Mouse (Mus musculus) liver, embryonic 11.5 days (tissue): ENCODE data around the gene Tmem63a. TPM values are rescaled to one million over a fixed set of nuclear protein-coding genes. Genes with fewer than 3 reads are reported as not detected.
"Not testable (repeated sequence)": the region's sequence is repeated elsewhere in the genome, so short reads cannot be mapped to it uniquely, and the experiment has no call there.

Source experiments
- ATAC-seq: fragments of 200-750 bp; cut with Nextera tagmentation; replicated peaks from 2 replicates; pipeline ENCODE4 v1.8.0; 2017; ENCODE audit warnings: moderate number of reproducible peaks, mild to moderate bottlenecking, moderate TSS enrichment, moderate library complexity; ENCODE audit not compliant: low FRiP score
- DNase-seq: peaks from one replicate; pipeline ENCODE4 v3.0.0-alpha.2; 2017; ENCODE audit warnings: low spot score
- H3K27ac ChIP-seq: fragments of 300-500 bp; sonication (generic); 2 replicates; pipeline ENCODE4 v1.5.1; 2014; ENCODE audit warnings: mild to moderate bottlenecking, low read depth, low read length, control low read depth
- H3K27me3 ChIP-seq: fragments of 300-500 bp; sonication (generic); replicated peaks from 2 replicates; pipeline ENCODE4 v1.6.1; 2014; ENCODE audit warnings: low read length, mixed read lengths; ENCODE audit not compliant: control insufficient read depth, insufficient read depth
- H3K36me3 ChIP-seq: fragments of 300-500 bp; sonication (generic); 2 replicates; pipeline ENCODE4 v1.6.1; 2014; ENCODE audit warnings: mild to moderate bottlenecking, low read length, moderate library complexity, mixed read lengths; ENCODE audit not compliant: control insufficient read depth, insufficient read depth
- H3K4me1 ChIP-seq: fragments of 300-500 bp; sonication (generic); replicated peaks from 2 replicates; pipeline ENCODE4 v1.6.1; 2014; ENCODE audit warnings: low read length, mixed read lengths; ENCODE audit not compliant: control insufficient read depth, insufficient read depth
- H3K4me2 ChIP-seq: fragments of 300-500 bp; sonication (generic); 2 replicates; pipeline ENCODE4 v1.6.1; 2014; ENCODE audit warnings: mild to moderate bottlenecking, control low read depth, moderate library complexity
- H3K4me3 ChIP-seq: fragments of 300-500 bp; sonication (generic); 2 replicates; pipeline ENCODE4 v1.5.1; 2014; ENCODE audit warnings: low read depth, low read length, control low read depth
- H3K9ac ChIP-seq: fragments of 300-500 bp; sonication (generic); 2 replicates; pipeline ENCODE4 v1.6.1; 2014; ENCODE audit warnings: low read depth, low read length, control low read depth
- H3K9me3 ChIP-seq: fragments of 300-500 bp; sonication (generic); 2 replicates; pipeline ENCODE4 v1.6.1; 2016; ENCODE audit warnings: low read length, inconsistent platforms, mixed read lengths; ENCODE audit not compliant: control insufficient read depth
- WGBS: fragments of 180-500 bp; shearing (Covaris S2); extraction: QIAGEN DNeasy Blood & Tissue Kit; methylation state at CpG from one replicate; pipeline ENCODE4 v1.1.7; 2014; 5-methylcytosine and 5-hydroxymethylcytosine counted together
- polyA plus RNA-seq: library from polyadenylated mRNA; unstranded; fragments of >200 nt; fragmentation: Nextera tagmentation; extraction: Ambion mirVana; gene quantifications from 2 replicates; pipeline ENCODE4 v1.2.1, GENCODE M21; 2014

The Tmem63a gene
- 7.8 and 8.3 TPM in 2 replicates for polyA plus RNA-seq

GRCm38 (mm10) chr1:180942166-180943031 is at the start of gene Tmem63a:
Gene Tmem63a, plus strand, starts transcription at chr1:180942344.
- Histone ChIP-seq H3K4me2 (peak within 1 kb of the TSS; percentile 99), H3K27me3 (peaks cover 2% of the 10 kb centered on the region; the same call in 1 of the 2 replicates), H3K9ac (peak within 1 kb of the TSS; percentile 89), H3K36me3 (no peaks in the 10 kb centered on the region), H3K9me3 (no peaks in the 10 kb centered on the region), H3K4me3 (peak within 1 kb of the TSS; percentile 90), H3K27ac (peak within 1 kb of the TSS; percentile 77), H3K4me1 (peaks cover 40% of the 10 kb centered on the region)
- WGBS: under 1% methylated on average over 73 of the region's 73 CpGs
- peak; percentile 55 for ATAC-seq
- DNase-seq: peak; percentile 80

DNA sequence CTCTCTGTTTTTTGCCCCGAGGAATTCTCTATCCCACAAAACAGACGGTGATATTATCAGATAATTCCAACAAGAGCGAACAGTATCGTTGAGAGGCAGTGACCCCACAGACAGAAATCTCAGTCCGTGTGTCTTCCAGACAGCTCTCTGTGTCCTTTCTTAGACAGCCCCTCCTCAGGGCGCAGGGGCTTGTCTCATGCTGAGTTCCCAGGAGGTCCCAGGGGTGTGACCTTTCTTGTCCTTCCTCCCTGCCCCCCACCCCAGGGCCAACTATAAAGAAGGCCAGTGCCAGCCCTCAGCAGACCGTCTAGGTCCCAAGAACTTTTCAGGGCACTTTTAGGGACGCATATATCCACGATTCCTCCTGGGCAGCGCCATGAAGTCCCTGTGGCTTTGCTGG is 49.3 kb upstream of the Tmem63a start, which contains the start of gene Lefty2:
Gene Lefty2 (plus strand): TSS at position 301 of the 400 bp plus-strand sequence.
- 47% methylated on average over 10 of the region's 10 CpGs for whole genome bisulfite sequencing
- Histone ChIP-seq H3K4me1 (0 out of 2 replicates have a peak, but pooled peaks cover 5% of the 10 kb centered on the region), H3K36me3 (no peaks in the 10 kb centered on the region), H3K27me3 (peaks cover 48% of the 10 kb centered on the region), H3K9me3 (no peaks in the 10 kb centered on the region), H3K9ac (no peak within 1 kb of the TSS), H3K4me2 (no peak within 1 kb of the TSS), H3K4me3 (no peak within 1 kb of the TSS), H3K27ac (no peak within 1 kb of the TSS)
- no peak for ATAC-seq
- DNase-seq: no peak

DNA sequence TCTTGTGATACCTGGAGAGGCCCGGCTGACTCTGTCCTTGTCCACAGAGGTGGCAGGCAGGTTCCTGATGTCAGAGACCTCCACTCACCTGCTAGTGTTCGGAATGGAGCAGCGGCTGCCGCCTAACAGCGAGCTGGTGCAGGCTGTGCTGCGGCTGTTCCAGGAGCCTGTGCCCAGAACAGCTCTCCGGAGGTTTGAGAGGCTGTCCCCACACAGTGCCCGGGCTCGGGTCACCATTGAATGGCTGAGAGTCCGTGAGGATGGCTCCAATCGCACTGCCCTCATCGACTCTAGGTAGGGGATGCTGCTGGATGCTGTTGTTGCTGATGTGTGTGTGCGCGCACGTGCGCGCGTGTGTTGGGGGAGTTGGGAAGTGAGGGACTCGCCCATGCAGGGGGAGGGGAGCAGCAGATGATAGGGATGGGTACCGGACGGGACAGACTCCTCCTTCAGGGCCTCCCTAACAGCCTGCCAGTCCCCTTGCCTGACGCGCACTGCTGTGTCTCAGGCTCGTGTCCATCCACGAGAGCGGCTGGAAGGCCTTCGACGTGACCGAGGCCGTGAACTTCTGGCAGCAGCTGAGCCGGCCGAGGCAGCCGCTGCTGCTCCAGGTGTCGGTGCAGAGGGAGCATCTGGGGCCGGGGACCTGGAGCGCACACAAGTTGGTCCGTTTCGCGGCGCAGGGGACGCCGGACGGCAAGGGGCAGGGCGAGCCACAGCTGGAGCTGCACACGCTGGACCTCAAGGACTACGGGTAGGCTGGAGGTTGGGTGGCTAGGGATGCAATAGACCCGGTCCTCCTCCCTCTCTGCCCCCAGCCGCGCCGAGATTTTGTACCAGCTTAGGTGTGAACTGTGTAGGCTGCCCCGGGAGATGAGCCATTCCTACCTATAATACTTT is 47.8 kb upstream of the Tmem63a start:
- peak overlapping the region; percentile 10; the same call in 1 of the 2 replicates for H3K4me3 ChIP-seq
- not testable (repeated sequence) for H3K9ac ChIP-seq, H3K4me1 ChIP-seq, H3K27ac ChIP-seq, DNase-seq, H3K36me3 ChIP-seq, H3K9me3 ChIP-seq
- peak; percentile 40; the same call in 1 of the 2 replicates for ATAC-seq
- H3K4me2 ChIP-seq: peak overlapping the region; percentile 42
- WGBS: 10% methylated on average over 46 of the region's 51 CpGs
- peaks cover 46% of the 10 kb centered on the region for H3K27me3 ChIP-seq

DNA sequence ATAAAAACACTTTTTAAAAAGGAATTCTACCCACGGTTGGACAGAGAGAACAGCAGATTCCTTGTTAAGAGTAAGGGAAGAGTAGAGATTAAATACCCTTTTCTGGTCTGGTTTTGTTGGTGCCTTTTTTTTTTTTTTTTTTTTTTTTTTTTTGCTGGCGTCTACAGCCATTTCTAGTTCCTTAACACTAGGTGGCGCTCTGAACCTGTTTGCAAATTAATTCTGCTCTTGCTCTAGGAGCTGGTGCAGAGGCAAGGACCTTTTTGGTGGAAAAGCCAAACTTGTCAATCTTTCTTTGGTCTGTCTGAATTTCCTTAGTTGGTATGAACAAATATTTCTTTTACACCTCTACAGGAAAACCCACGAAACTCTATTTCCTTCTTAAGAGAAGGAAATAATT is 41.0 kb upstream of the Tmem63a start:
- H3K27me3 ChIP-seq: no peaks in the 10 kb centered on the region
- no peaks in the 10 kb centered on the region for H3K9me3 ChIP-seq
- 0% methylated on average over 4 of the region's 4 CpGs for WGBS
- peaks cover 23% of the 10 kb centered on the region for H3K4me1 ChIP-seq
- H3K27ac ChIP-seq: no peak overlapping the region
- DNase-seq: no peak
- no peak overlapping the region for H3K4me2 ChIP-seq
- no peak for ATAC-seq
- peaks cover 7% of the 10 kb centered on the region; the same call in 1 of the 2 replicates for H3K36me3 ChIP-seq
- H3K9ac ChIP-seq: no peak overlapping the region
- no peak overlapping the region for H3K4me3 ChIP-seq

- DNase-seq: peak; percentile 66
- Histone ChIP-seq H3K9me3 (no peaks in the 10 kb centered on the region), H3K9ac (no peak overlapping the region), H3K4me2 (peak overlapping the region; percentile 86), H3K4me3 (no peak overlapping the region), H3K27me3 (no peaks in the 10 kb centered on the region), H3K36me3 (peaks cover 22% of the 10 kb centered on the region), H3K4me1 (peaks cover 33% of the 10 kb centered on the region), H3K27ac (peak overlapping the region; percentile 93)
- WGBS: 17% methylated on average over 5 of the region's 5 CpGs
- peak; percentile 94 for ATAC-seq
Observed at GRCm38 (mm10) chr1:180902915-180903314, 39.2 kb upstream of the Tmem63a start.

GRCm38 (mm10) chr1:180903666-180904038 is 38.5 kb upstream of the Tmem63a start:
- no peaks in the 10 kb centered on the region for H3K9me3 ChIP-seq
- peaks cover 25% of the 10 kb centered on the region for H3K36me3 ChIP-seq
- peak overlapping the region; percentile 93 for H3K27ac ChIP-seq
- no peaks in the 10 kb centered on the region for H3K27me3 ChIP-seq
- peak overlapping the region; percentile 92 for H3K9ac ChIP-seq
- H3K4me2 ChIP-seq: peak overlapping the region; percentile 86
- DNase-seq: no peak
- no peak for ATAC-seq
- H3K4me1 ChIP-seq: peaks cover 33% of the 10 kb centered on the region
- 30% methylated on average over 10 of the region's 10 CpGs for WGBS
- H3K4me3 ChIP-seq: peak overlapping the region; percentile 95

GRCm38 (mm10) chr1:180904039-180904814 is 37.9 kb upstream of the Tmem63a start, which contains the start of gene Pycr2:
Gene Pycr2, plus strand, starts transcription at chr1:180904293.
- under 1% methylated on average over 52 of the region's 52 CpGs for WGBS
- Histone ChIP-seq H3K9ac (peak within 1 kb of the TSS; percentile 92), H3K4me2 (peak within 1 kb of the TSS; percentile 86), H3K9me3 (no peaks in the 10 kb centered on the region), H3K4me1 (peaks cover 33% of the 10 kb centered on the region), H3K4me3 (peak within 1 kb of the TSS; percentile 95), H3K36me3 (peaks cover 25% of the 10 kb centered on the region), H3K27ac (peak within 1 kb of the TSS; percentile 93), H3K27me3 (no peaks in the 10 kb centered on the region)
- DNase-seq (peak; percentile 94), ATAC-seq (peak; percentile 85)

DNA sequence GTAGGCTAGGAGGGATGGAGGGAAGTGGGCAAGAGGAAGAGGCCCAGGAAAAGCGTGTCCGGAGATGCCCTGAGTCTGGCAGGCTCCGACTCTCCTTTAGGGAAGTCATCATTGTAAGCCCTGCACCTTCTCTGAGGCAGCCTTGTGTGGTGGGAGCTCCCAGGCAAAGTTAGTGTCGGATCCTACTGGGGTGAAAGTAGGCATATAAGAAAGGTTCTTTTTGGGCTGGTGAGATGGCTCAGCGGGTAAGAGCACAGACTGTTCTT is 37.4 kb upstream of the Tmem63a start:
- 3% methylated on average over 5 of the region's 5 CpGs for WGBS

More for the DNA sequence above, 37.4 kb upstream of the Tmem63a start:
- Histone ChIP-seq H3K9ac (peak overlapping the region; percentile 92), H3K27me3 (no peaks in the 10 kb centered on the region), H3K27ac (peak overlapping the region; percentile 93), H3K4me2 (peak overlapping the region; percentile 86), H3K4me1 (peaks cover 33% of the 10 kb centered on the region), H3K4me3 (peak overlapping the region; percentile 95), H3K9me3 (no peaks in the 10 kb centered on the region), H3K36me3 (peaks cover 25% of the 10 kb centered on the region)
- ATAC-seq: no peak
- DNase-seq: no peak
